Mouse (Mus musculus): ENCODE results near the gene Sar1b. TPM values are rescaled to one million over a fixed set of nuclear protein-coding genes. Genes with fewer than 3 reads are reported as not detected.
"Not testable (repeated sequence)": the region's sequence is repeated elsewhere in the genome, so short reads cannot be mapped to it uniquely, and the experiment has no call there.

Gene Sar1b
- total and polyA plus RNA-seq, 2 experiments from 2014 or later: 115 to 230 TPM

- not testable (repeated sequence) for H3K4me1 ChIP-seq (ENCODE audit: insufficient read depth, low read length); H3K9me3 ChIP-seq (ENCODE audit: low read length); H3K4me2 ChIP-seq (ENCODE audit: low read depth, low read length, poor library complexity, severe bottlenecking); H3K9ac ChIP-seq (replicated peaks; ENCODE audit: low read length, poor library complexity, severe bottlenecking); H3K27me3 ChIP-seq (ENCODE audit: insufficient read depth, low read length); ATAC-seq (ENCODE audit: low FRiP score); H3K4me3 ChIP-seq (ENCODE audit: low read depth, low read length); DNase-seq (ENCODE audit: low spot score); H3K27ac ChIP-seq (ENCODE audit: low read depth, low read length)
- peaks cover 36% of the 10 kb centered on the region for H3K36me3 ChIP-seq (ENCODE audit: insufficient read depth, low read length)
- TF ChIP-seq CTCF (IDR thresholded peaks at IDR 0.05): peak; percentile 29; the same call in 1 of the 2 replicates
- 81% methylated on average over 4 of the region's 4 CpGs for WGBS
Measured at GRCm38 (mm10) chr11:51789735-51790134, 26.2 kb downstream of the Sar1b start.

GRCm38 (mm10) chr11:51790662-51791061, 27.2 kb downstream of the Sar1b start:
- no peak overlapping the region for H3K4me3 ChIP-seq (ENCODE audit: low read depth, low read length)
- DNase-seq (ENCODE audit: low spot score) (no peak), ATAC-seq (ENCODE audit: low FRiP score) (no peak)
- no peak for TF ChIP-seq CTCF (IDR thresholded peaks at IDR 0.05)
- H3K9ac ChIP-seq (replicated peaks; ENCODE audit: low read length, poor library complexity, severe bottlenecking): no peak overlapping the region
- no peaks in the 10 kb centered on the region for H3K27me3 ChIP-seq (ENCODE audit: insufficient read depth, low read length)
- no peaks in the 10 kb centered on the region for H3K4me1 ChIP-seq (ENCODE audit: insufficient read depth, low read length)
- H3K4me2 ChIP-seq (ENCODE audit: low read depth, low read length, poor library complexity, severe bottlenecking): no peak overlapping the region
- WGBS: 98% methylated on average over 7 of the region's 7 CpGs
- H3K9me3 ChIP-seq (ENCODE audit: low read length): no peaks in the 10 kb centered on the region
- peaks cover 35% of the 10 kb centered on the region for H3K36me3 ChIP-seq (ENCODE audit: insufficient read depth, low read length)
- no peak overlapping the region for H3K27ac ChIP-seq (ENCODE audit: low read depth, low read length)

- Histone ChIP-seq H3K27me3 (ENCODE audit: insufficient read depth, low read length) (no peaks in the 10 kb centered on the region), H3K4me2 (ENCODE audit: low read depth, low read length, poor library complexity, severe bottlenecking) (no peak overlapping the region), H3K9me3 (ENCODE audit: low read length) (no peaks in the 10 kb centered on the region), H3K36me3 (ENCODE audit: insufficient read depth, low read length) (peaks cover 10% of the 10 kb centered on the region), H3K4me1 (ENCODE audit: insufficient read depth, low read length) (no peaks in the 10 kb centered on the region), H3K9ac (replicated peaks; ENCODE audit: low read length, poor library complexity, severe bottlenecking) (no peak overlapping the region), H3K4me3 (ENCODE audit: low read depth, low read length) (no peak overlapping the region), H3K27ac (ENCODE audit: low read depth, low read length) (no peak overlapping the region)
- 84% methylated on average over 4 of the region's 4 CpGs for WGBS
- no peak for DNase-seq (ENCODE audit: low spot score)
- no peak for ATAC-seq (ENCODE audit: low FRiP score)
- TF ChIP-seq CTCF (IDR thresholded peaks at IDR 0.05): no peak
Measured at GRCm38 (mm10) chr11:51796272-51796671, 32.8 kb downstream of the Sar1b start.

- ATAC-seq (ENCODE audit: low FRiP score): no peak
- no peak overlapping the region for H3K4me3 ChIP-seq (ENCODE audit: low read depth, low read length)
- no peak overlapping the region for H3K4me2 ChIP-seq (ENCODE audit: low read depth, low read length, poor library complexity, severe bottlenecking)
- no peak for TF ChIP-seq CTCF (IDR thresholded peaks at IDR 0.05)
- no peaks in the 10 kb centered on the region for H3K4me1 ChIP-seq (ENCODE audit: insufficient read depth, low read length)
- no peak for DNase-seq (ENCODE audit: low spot score)
- no peaks in the 10 kb centered on the region for H3K9me3 ChIP-seq (ENCODE audit: low read length)
- H3K36me3 ChIP-seq (ENCODE audit: insufficient read depth, low read length): no peaks in the 10 kb centered on the region
- H3K9ac ChIP-seq (replicated peaks; ENCODE audit: low read length, poor library complexity, severe bottlenecking): no peak overlapping the region
- 32% methylated on average over 7 of the region's 8 CpGs for WGBS
- no peaks in the 10 kb centered on the region for H3K27me3 ChIP-seq (ENCODE audit: insufficient read depth, low read length)
- H3K27ac ChIP-seq (ENCODE audit: low read depth, low read length): no peak overlapping the region
Measured at GRCm38 (mm10) chr11:51800634-51801325, 37.3 kb downstream of the Sar1b start.

- peak; percentile 75 for ATAC-seq (ENCODE audit: low FRiP score)
- peak overlapping the region; percentile 36 for H3K4me3 ChIP-seq (ENCODE audit: low read depth, low read length)
- peak overlapping the region; percentile 54 for H3K9ac ChIP-seq (replicated peaks; ENCODE audit: low read length, poor library complexity, severe bottlenecking)
- H3K36me3 ChIP-seq (ENCODE audit: insufficient read depth, low read length): no peaks in the 10 kb centered on the region
- TF ChIP-seq CTCF (IDR thresholded peaks at IDR 0.05): no peak
- H3K4me2 ChIP-seq (ENCODE audit: low read depth, low read length, poor library complexity, severe bottlenecking): peak overlapping the region; percentile 61
- no peaks in the 10 kb centered on the region for H3K27me3 ChIP-seq (ENCODE audit: insufficient read depth, low read length)
- H3K4me1 ChIP-seq (ENCODE audit: insufficient read depth, low read length): no peaks in the 10 kb centered on the region
- H3K27ac ChIP-seq (ENCODE audit: low read depth, low read length): peak overlapping the region; percentile 73
- H3K9me3 ChIP-seq (ENCODE audit: low read length): no peaks in the 10 kb centered on the region
- WGBS: 17% methylated on average over 17 of the region's 17 CpGs
- peak; percentile 90 for DNase-seq (ENCODE audit: low spot score)
Measured at GRCm38 (mm10) chr11:51805221-51805981, 41.9 kb downstream of the Sar1b start.
